Comparison of ENCODE assay signal across 9 mouse cellular contexts in the genomic region with DNA sequence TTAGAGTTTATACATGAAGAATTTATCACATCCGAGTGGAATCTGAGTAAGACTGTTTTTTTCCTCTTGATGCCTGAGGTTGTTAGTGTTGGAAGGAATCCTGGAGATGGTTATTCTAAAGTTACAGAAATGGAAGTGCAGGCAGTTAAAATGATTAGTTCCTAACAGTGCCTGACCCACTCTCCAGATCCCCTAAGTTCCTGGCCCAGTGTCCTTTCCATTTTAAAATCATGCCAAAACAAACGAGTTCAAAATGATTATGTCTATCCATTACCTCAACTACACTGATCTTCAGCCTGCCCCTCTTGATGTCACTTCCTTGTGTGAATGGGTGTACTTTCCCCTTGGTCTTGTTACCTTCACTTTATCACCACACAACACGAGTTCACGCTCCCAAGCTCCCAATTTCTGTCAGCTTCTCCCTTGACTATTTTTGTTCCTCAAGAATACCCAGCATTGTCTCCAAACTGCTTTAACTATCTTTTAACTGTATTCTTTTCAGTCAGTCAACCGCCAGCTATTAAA. TPM values are rescaled to one million over a fixed set of nuclear protein-coding genes. Genes with fewer than 3 reads are reported as not detected.
DNase-seq lines count a peak whose midpoint lies in the region.
"Had no signal": no experiment of that assay in that cellular context is flagged by ENCODE, and none has a peak within 500 bp of the region (broad histone marks: within the 10 kb centered on the region; RNA-seq: fewer than 3 reads in every experiment).

No protein-coding gene starts in this region.

- H3K27ac ChIP-seq in hindbrain, embryonic 10.5 days = no peak overlapping the region

- peaks cover 22% of the 10 kb centered on the region for H3K27me3 ChIP-seq in hindbrain, embryonic 10.5 days (ENCODE audit: insufficient read depth, poor library complexity, severe bottlenecking)

- no peaks in the 10 kb centered on the region for H3K9me3 ChIP-seq in hindbrain, embryonic 10.5 days

- peaks cover 32% of the 10 kb centered on the region for H3K4me1 ChIP-seq in hindbrain, embryonic 10.5 days (replicated peaks)

- 53% methylated on average over 5 of the region's 5 CpGs for WGBS in hindbrain, embryonic 10.5 days

- peak; percentile 16 to 18 for DNase-seq in heart, adult 18-20 months
- no peak for DNase-seq in heart, postnatal 4 days
- peak; percentile 6 for DNase-seq in adipocyte (ENCODE audit: low spot score)
- DNase-seq in hindbrain, embryonic 10.5 days (ENCODE audit: low spot score) = no peak
- DNase-seq in lung, postnatal 36 days = peak; percentile 6
- DNase-seq in right cerebral cortex, postnatal 36 days (ENCODE audit: low spot score in 2 of 2) = no peak
- DNase-seq in spleen, postnatal 10 days (ENCODE audit: low spot score in 2 of 2) = no peak
- DNase-seq in adrenal gland, postnatal 4 days (ENCODE audit: low spot score in 2 of 2) = no peak

- no peaks in the 10 kb centered on the region for H3K36me3 ChIP-seq in hindbrain, embryonic 10.5 days

- peak overlapping the region; percentile 81 for H3K4me3 ChIP-seq in hindbrain, embryonic 10.5 days

RNA-seq across cellular contexts. Expression of a gene that starts 1.7 kb away (rescaled TPM):
- 1 to 10 TPM; 7.2 to 9.2 TPM for total RNA-seq in heart, adult 18-20 months (2021)
- total RNA-seq in heart, postnatal 4 days (2021) = 10 to 100 TPM; 17.6 to 20.2 TPM
- 20.8 and 23.4 TPM in 2 replicates for polyA plus RNA-seq in hindbrain, embryonic 10.5 days (2016; fragmentation: Nextera tagmentation; extraction: Ambion mirVana)
- total RNA-seq in adrenal gland, postnatal 4 days (2021) = 10 to 100 TPM; 24.4 to 26.9 TPM

RNA-seq across cellular contexts. Expression of a gene that starts 59.5 kb away (rescaled TPM):
- total RNA-seq in heart, adult 18-20 months (2021) = 1 to 10 TPM; 1.0 to 1.2 TPM
- total RNA-seq in heart, postnatal 4 days (2021) = 1 to 10 TPM; 3.1 to 3.7 TPM
- 0.93 and 0.95 TPM in 2 replicates for polyA plus RNA-seq in hindbrain, embryonic 10.5 days (2016; fragmentation: Nextera tagmentation; extraction: Ambion mirVana)
- total RNA-seq in adrenal gland, postnatal 4 days (2021) = 1 to 10 TPM; 1.7 to 2.3 TPM
- total RNA-seq: megakaryocyte-erythroid progenitor cell, adult 5-6 weeks had no signal

Comparison
In these comparisons a context has a peak if more than half of its experiments do, and no peak if none do; other contexts are left out.
1. DNase-seq: peak in heart, adult 18-20 months (2 of 2), adipocyte (single experiment) and lung, postnatal 36 days (single experiment); none in heart, postnatal 4 days (single experiment), hindbrain, embryonic 10.5 days (single experiment), right cerebral cortex, postnatal 36 days (0 of 2), spleen, postnatal 10 days (0 of 2) and adrenal gland, postnatal 4 days (0 of 2).